Mouse (Mus musculus): ENCODE measurements around the gene Hand1.

DNA sequence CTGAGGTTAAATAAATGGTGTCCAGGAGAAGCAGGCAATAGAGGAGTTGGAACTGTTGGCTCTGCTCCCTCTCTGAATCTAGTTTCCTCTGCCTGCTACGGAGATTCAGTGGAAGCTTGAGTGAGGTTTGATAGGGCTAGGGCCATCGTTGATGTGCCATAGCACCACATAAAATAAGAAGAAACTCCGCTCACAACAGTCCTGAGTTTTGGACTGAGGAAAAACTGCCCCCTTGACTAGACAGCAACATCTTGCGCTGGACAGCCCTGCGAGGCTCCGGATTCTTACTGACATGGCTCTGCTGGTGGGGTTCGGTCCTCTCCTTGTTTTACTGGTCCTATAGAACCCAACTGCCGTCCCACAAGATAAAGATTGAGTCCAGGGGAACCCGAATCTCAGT is 3.8 kb upstream of the Hand1 start:
- TF ChIP-seq MYOG (IDR thresholded peaks at IDR 0.05; ENCODE audit: control insufficient read depth in 1 of 3, insufficient read depth in 1 of 3, insufficient read length in 2 of 3, low read depth in 2 of 3) = no peak
- TF ChIP-seq MAX (IDR thresholded peaks at IDR 0.05; ENCODE audit: low read depth) = no peak
- no peak for TF ChIP-seq POLR2A (IDR thresholded peaks at IDR 0.05; ENCODE audit: insufficient read length, low read depth)
- TF ChIP-seq TCF12 (IDR thresholded peaks at IDR 0.05; ENCODE audit: insufficient read depth, poor library complexity, severe bottlenecking) = no peak
- no peak for TF ChIP-seq CEBPB (IDR thresholded peaks at IDR 0.05; ENCODE audit: insufficient read depth, poor library complexity, severe bottlenecking)
- no peak for TF ChIP-seq POLR2AphosphoS2 (IDR thresholded peaks at IDR 0.05; ENCODE audit: insufficient read length, low read depth)
